Mouse (Mus musculus) ZHBTc4 (cell line): ENCODE measurements at regions not wholly inside any gene's neighbourhood (a gene's known extent, or its start where the extent isn't known, plus 50 kb on each side); places are given as distances from the start of the nearest gene placed in this dataset.
A peak's percentile ranks its signal among the peaks of the same experiment; 100 is the strongest.

Experiments used
- DNase-seq: peaks from one replicate; pipeline ENCODE4 v3.0.0-alpha.2; 2011; ENCODE audit warnings: low read depth, low spot score

DNA sequence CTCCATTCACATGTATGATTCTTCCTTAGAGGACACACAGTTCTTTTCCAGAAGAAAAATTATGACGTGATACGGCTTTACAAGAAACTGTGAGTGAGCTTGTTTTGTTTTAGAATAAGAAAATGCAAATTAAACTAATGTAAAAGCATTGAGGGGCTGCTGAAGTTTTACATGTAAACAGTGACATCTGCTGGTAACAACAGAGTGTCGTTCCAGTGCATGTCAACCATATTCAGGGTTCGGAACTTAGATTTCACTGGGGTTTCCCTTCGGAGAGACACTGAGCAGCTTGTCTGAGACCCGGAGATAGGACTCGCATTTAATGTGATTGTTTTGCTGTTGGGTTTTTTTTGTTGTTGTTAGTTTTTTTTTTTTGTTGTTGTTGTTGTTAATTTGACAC lies 148.4 kb upstream of the Ube3a start:
- peak; percentile 13 for DNase-seq
